Mouse (Mus musculus) heart, postnatal 0 days (tissue): ENCODE results near the gene Rac1.

Experiments used
- CTCF ChIP-seq: IDR thresholded peaks from 2 replicates; pipeline ENCODE4 v1.5.1; 2016; ENCODE audit warnings: antibody characterized with exemption, control low read depth, low read depth
- EP300 ChIP-seq: IDR thresholded peaks from 2 replicates; pipeline ENCODE4 v1.6.1; 2016; ENCODE audit warnings: antibody characterized with exemption, low read depth

DNA sequence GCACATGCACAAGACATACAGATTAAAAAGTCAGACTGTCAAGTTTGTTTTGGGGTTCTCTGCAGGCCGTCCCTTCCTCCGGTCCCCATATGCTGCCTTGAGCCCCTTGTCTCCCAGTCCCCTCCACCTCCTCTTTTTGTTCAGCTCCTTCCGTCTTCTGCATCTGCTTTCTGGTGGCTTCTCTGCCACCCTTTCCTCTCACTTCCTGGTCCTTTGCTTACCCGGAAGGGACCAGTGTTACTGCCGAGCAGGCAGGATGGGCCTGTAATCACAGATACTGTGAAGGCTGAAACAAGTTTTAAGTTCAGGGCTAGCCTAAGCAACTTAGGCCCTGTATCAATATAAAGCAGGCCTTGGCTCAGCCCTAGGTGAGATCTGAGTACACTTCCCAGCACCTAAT, 39.8 kb downstream of the Rac1 start:
- TF ChIP-seq CTCF: no peak
- no peak for TF ChIP-seq EP300
